8 mouse cellular contexts compared by ENCODE assay signal in genomic region chr1:86441980-86442831, GRCm38 (mm10). TPM values are rescaled to one million over a fixed set of nuclear protein-coding genes. Genes with fewer than 3 reads are reported as not detected.
DNase-seq lines count a peak whose midpoint lies in the region; ATAC-seq and TF ChIP-seq lines count a peak whose summit lies in the region.

No protein-coding gene starts in this region.

- H3K9me3 ChIP-seq in forebrain, embryonic 16.5 days (ENCODE audit: control insufficient read depth, low read length): no peaks in the 10 kb centered on the region
- H3K9me3 ChIP-seq in lung, embryonic 15.5 days: no peaks in the 10 kb centered on the region

- no peaks in the 10 kb centered on the region for H3K27me3 ChIP-seq in forebrain, embryonic 16.5 days (replicated peaks; ENCODE audit: control insufficient read depth, insufficient read depth, low read length)
- H3K27me3 ChIP-seq in lung, embryonic 15.5 days: no peaks in the 10 kb centered on the region
- H3K27me3 ChIP-seq in thymus, adult 2 months (ENCODE audit: control insufficient read depth, insufficient read depth, low read length): no peaks in the 10 kb centered on the region

- peaks cover 34% of the 10 kb centered on the region for H3K4me1 ChIP-seq in forebrain, embryonic 16.5 days (replicated peaks; ENCODE audit: control insufficient read depth, insufficient read depth, low read length)
- H3K4me1 ChIP-seq in lung, embryonic 15.5 days: peaks cover 45% of the 10 kb centered on the region
- peaks cover 39% of the 10 kb centered on the region for H3K4me1 ChIP-seq in olfactory bulb, adult 2 months (ENCODE audit: control insufficient read depth, insufficient read depth, low read length)
- H3K4me1 ChIP-seq in thymus, adult 2 months (replicated peaks; ENCODE audit: control insufficient read depth, insufficient read depth, low read length): peaks cover 24% of the 10 kb centered on the region

- peak overlapping the region; percentile 51 for H3K4me3 ChIP-seq in forebrain, embryonic 16.5 days (replicated peaks; ENCODE audit: low read length)
- peak overlapping the region; percentile 48 for H3K4me3 ChIP-seq in lung, embryonic 15.5 days
- H3K4me3 ChIP-seq in olfactory bulb, adult 2 months (ENCODE audit: insufficient read depth, low read depth, low read length): peak overlapping the region; percentile 64
- peak overlapping the region; percentile 75 for H3K4me3 ChIP-seq in thymus, adult 2 months (ENCODE audit: control insufficient read depth, insufficient read depth, low read length)

- H3K27ac ChIP-seq in forebrain, embryonic 16.5 days (ENCODE audit: low read length): peak overlapping the region; percentile 98
- peak overlapping the region; percentile 100 for H3K27ac ChIP-seq in lung, embryonic 15.5 days
- H3K27ac ChIP-seq in olfactory bulb, adult 2 months (ENCODE audit: insufficient read depth, low read depth, low read length): peak overlapping the region; percentile 99
- H3K27ac ChIP-seq in thymus, adult 2 months (ENCODE audit: control insufficient read depth, insufficient read depth, low read length): peak overlapping the region; percentile 85

- peak; percentile 69 for ATAC-seq in forebrain, embryonic 16.5 days
- ATAC-seq in lung, embryonic 15.5 days (ENCODE audit: borderline replicate concordance, extremely low read depth, low FRiP score, low TSS enrichment): peak; percentile 55

- DNase-seq in ES-CJ7 (ENCODE audit: low read depth, low spot score): peak; percentile 71
- DNase-seq in cerebellum, adult 18-20 months: peak; percentile 90 to 93
- DNase-seq in heart, postnatal 36 days: peak; percentile 90 to 93
- peak; percentile 82 to 86 for DNase-seq in layer of hippocampus, adult 8-10 months (ENCODE audit: low spot score in 2 of 2)
- DNase-seq in thymus, adult 2 months: peak; percentile 86

- peak; percentile 28; the same call in 1 of the 2 replicates for TF ChIP-seq POLR2A in olfactory bulb, adult 2 months (IDR thresholded peaks at IDR 0.05; ENCODE audit: insufficient read depth, low read depth, low read length)
- peak; percentile 50 for TF ChIP-seq POLR2A in thymus, adult 2 months (IDR thresholded peaks at IDR 0.05; ENCODE audit: control insufficient read depth, extremely low read depth, insufficient read depth, low read length, poor library complexity)

- no peak for TF ChIP-seq CTCF in olfactory bulb, adult 2 months (IDR thresholded peaks at IDR 0.05; ENCODE audit: insufficient read depth, low read depth, low read length)
- TF ChIP-seq CTCF in thymus, adult 2 months (IDR thresholded peaks at IDR 0.05; ENCODE audit: borderline replicate concordance, control insufficient read depth, extremely low read depth, insufficient read depth, low read length, poor library complexity): peak; percentile 31; the same call in 1 of the 2 replicates

- peak overlapping the region; percentile 70 for H3K4me2 ChIP-seq in forebrain, embryonic 16.5 days (ENCODE audit: low read length)
- H3K4me2 ChIP-seq in lung, embryonic 15.5 days: peak overlapping the region; percentile 89

- peak overlapping the region; percentile 86 for H3K9ac ChIP-seq in forebrain, embryonic 16.5 days (replicated peaks; ENCODE audit: low read depth, low read length)
- peak overlapping the region; percentile 85 for H3K9ac ChIP-seq in lung, embryonic 15.5 days

- intact Hi-C loops in heart, postnatal 36 days (cut with DNase I): loop anchor here (1.0 kb wide), 2 partner anchors 30 to 45 kb away; no protein-coding TSS in a partner anchor

- H3K36me3 ChIP-seq in forebrain, embryonic 16.5 days (ENCODE audit: control insufficient read depth, insufficient read depth): no peaks in the 10 kb centered on the region
- no peaks in the 10 kb centered on the region for H3K36me3 ChIP-seq in lung, embryonic 15.5 days
- no peaks in the 10 kb centered on the region for H3K36me3 ChIP-seq in thymus, adult 2 months (ENCODE audit: control insufficient read depth, insufficient read depth, low read length)

- WGBS in forebrain, embryonic 16.5 days: under 1% methylated on average over 81 of the region's 81 CpGs
- under 1% methylated on average over 81 of the region's 81 CpGs for WGBS in lung, embryonic 15.5 days
- under 1% methylated on average over 81 of the region's 81 CpGs for WGBS in olfactory bulb, adult 2 months
- WGBS in thymus, adult 2 months: under 1% methylated on average over 81 of the region's 81 CpGs

RNA-seq across cellular contexts. Expression of gene Tex44, which starts 16.1 kb away (rescaled TPM):
- not detected in 2 replicates for polyA plus RNA-seq in forebrain, embryonic 16.5 days (2015; fragmentation: Nextera tagmentation; extraction: Ambion mirVana)
- not detected for total RNA-seq in heart, postnatal 36 days (2021)
- total RNA-seq in layer of hippocampus, adult 8-10 months (2022): not detected
- polyA plus RNA-seq in lung, embryonic 15.5 days (2015; fragmentation: Nextera tagmentation; extraction: Ambion mirVana): not detected in 2 replicates
- polyA plus RNA-seq in olfactory bulb, adult 2 months (2012; ENCODE audit: insufficient read depth, insufficient read length, low replicate concordance, missing spikeins): not detected in 2 replicates
- 0.74 and 1.2 TPM in 2 replicates for polyA plus RNA-seq in thymus, adult 2 months (2012; rRNA removed)

RNA-seq across cellular contexts. Expression of gene Nmur1, which starts 16.2 kb away (rescaled TPM):
- not detected in 2 replicates for polyA plus RNA-seq in forebrain, embryonic 16.5 days (2015; fragmentation: Nextera tagmentation; extraction: Ambion mirVana)
- total RNA-seq in heart, postnatal 36 days (2021): not detected
- not detected for total RNA-seq in layer of hippocampus, adult 8-10 months (2022)
- polyA plus RNA-seq in lung, embryonic 15.5 days (2015; fragmentation: Nextera tagmentation; extraction: Ambion mirVana): 0.17 TPM in 1 of 2 replicates, not detected in the other
- not detected in 2 replicates for polyA plus RNA-seq in olfactory bulb, adult 2 months (2012; ENCODE audit: insufficient read depth, insufficient read length, low replicate concordance, missing spikeins)
- 0.44 and 0.64 TPM in 2 replicates for polyA plus RNA-seq in thymus, adult 2 months (2012; rRNA removed)

Comparison
In these comparisons a context has a peak if more than half of its experiments do, and no peak if none do; other contexts are left out.
1. Peak in every context shown above with its lines: DNase-seq, ATAC-seq, H3K4me3 ChIP-seq and H3K27ac ChIP-seq.